Mouse (Mus musculus): ENCODE measurements at regions not wholly inside any gene's neighbourhood (a gene's known extent, or its start where the extent isn't known, plus 50 kb on each side); places are given as distances from the start of the nearest gene placed in this dataset.

DNA sequence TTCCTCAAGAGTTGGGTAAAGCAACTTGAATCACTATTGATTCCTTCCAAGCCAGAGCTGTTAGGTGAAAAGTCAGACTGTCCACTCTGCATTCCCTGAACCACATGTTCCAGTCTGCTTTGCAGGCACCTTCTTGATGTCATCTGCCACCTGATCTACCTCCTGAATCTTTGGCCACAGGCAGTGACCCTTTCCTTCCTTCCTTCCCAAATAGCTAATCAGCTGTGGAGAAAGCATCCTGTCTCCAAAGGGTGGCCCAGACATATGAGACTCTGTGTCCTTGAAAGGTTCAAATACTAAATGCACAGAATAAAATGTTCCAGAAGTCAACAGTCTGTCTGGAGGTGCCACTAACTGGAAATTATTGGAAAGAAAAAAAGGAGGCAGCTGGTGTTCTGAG, 107.6 kb upstream of the Pabpc6 start:
- TF ChIP-seq CTCF (IDR thresholded peaks at IDR 0.05; ENCODE audit: low read depth) (no peak), EP300 (IDR thresholded peaks at IDR 0.05; ENCODE audit: low read depth) (peak; percentile 14; the same call in 1 of the 2 replicates)
